Mouse (Mus musculus) heart, embryonic 12.5 days (tissue): ENCODE measurements around the gene Serpine3. TPM values are rescaled to one million over a fixed set of nuclear protein-coding genes. Genes with fewer than 3 reads are reported as not detected.

ENCODE experiments used
- polyA plus RNA-seq: library from polyadenylated mRNA; unstranded; fragments of >200 nt; fragmentation: Nextera tagmentation; extraction: Ambion mirVana; gene quantifications from 2 replicates; pipeline ENCODE4 v1.2.1, GENCODE M21; 2016

Gene Serpine3
- polyA plus RNA-seq, 1 experiment from 2014 or later = not detected

Other genes with a start within 250 kb of the Serpine3 start
- gene Gucy1b2, start 207.4 kb upstream of the Serpine3 start, polyA plus RNA-seq = 0.06 TPM in 1 of 2 replicates, not detected in the other
- gene Fam124a, start 107.9 kb upstream of the Serpine3 start, polyA plus RNA-seq = 1.9 and 3.1 TPM in 2 replicates
- 0.20 TPM in 1 of 2 replicates, not detected in the other for gene Gm4131, start 96.7 kb upstream of the Serpine3 start, polyA plus RNA-seq
- 22.9 and 31.4 TPM in 2 replicates for gene Ints6, start 97.5 kb downstream of the Serpine3 start, polyA plus RNA-seq
- 8.8 and 8.9 TPM in 2 replicates for gene Wdfy2, start 174.0 kb downstream of the Serpine3 start, polyA plus RNA-seq